Mouse (Mus musculus) Muller cell, postnatal 12 days (primary cell): ENCODE measurements around the gene Cldn17.

ENCODE experiments used
- DNase-seq: peaks from one replicate; pipeline ENCODE4 v3.0.0-alpha.2; 2015; ENCODE audit errors: inconsistent ontology term

Gene Cldn17

GRCm38 (mm10) chr16:88506878-88507277 lies at the start of gene Cldn17:
Gene Cldn17, minus strand, starts transcription at chr16:88506978.
- DNase-seq = no peak

- peak; percentile 34 for DNase-seq
Measured at GRCm38 (mm10) chr16:88542488-88542887, 35.7 kb upstream of the Cldn17 start.

- no peak for DNase-seq
Measured at GRCm38 (mm10) chr16:88539841-88540487, 33.2 kb upstream of the Cldn17 start.

GRCm38 (mm10) chr16:88511348-88511747 lies 4.6 kb upstream of the Cldn17 start:
- peak; percentile 50 for DNase-seq

- DNase-seq = no peak
Measured at GRCm38 (mm10) chr16:88508150-88508549, 1.4 kb upstream of the Cldn17 start.

- no peak for DNase-seq
Measured at GRCm38 (mm10) chr16:88506338-88506737, 440 bp downstream of the Cldn17 start.

- DNase-seq = no peak
Measured at GRCm38 (mm10) chr16:88488096-88488495, 18.7 kb downstream of the Cldn17 start.

- DNase-seq = no peak
Measured at GRCm38 (mm10) chr16:88480011-88480774, 26.6 kb downstream of the Cldn17 start.

GRCm38 (mm10) chr16:88463235-88463634 lies 43.5 kb downstream of the Cldn17 start:
- DNase-seq = no peak
